Mouse (Mus musculus): ENCODE data around the gene Rcl1.

DNA sequence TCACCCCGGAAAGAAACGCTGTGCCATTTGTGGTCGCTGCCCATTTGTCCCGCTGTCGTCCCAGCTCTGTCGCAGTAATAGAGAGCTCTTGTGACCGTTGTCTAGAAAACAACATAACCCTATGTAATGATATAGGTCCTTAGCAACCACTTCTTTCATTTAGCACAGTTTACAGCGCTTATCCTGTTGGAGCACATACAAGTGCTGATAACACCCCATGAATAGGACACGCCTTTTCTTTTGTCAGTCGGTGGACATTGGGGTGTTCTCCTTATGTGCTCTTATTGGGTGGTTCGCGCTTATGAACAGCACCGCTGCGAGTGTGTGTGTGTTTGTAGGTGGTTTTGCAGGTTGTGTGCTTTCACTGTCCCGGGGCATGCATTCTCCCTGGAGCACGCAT, 39.8 kb downstream of the Rcl1 start:
- TF ChIP-seq EP300 (IDR thresholded peaks at IDR 0.05), result no peak
- TF ChIP-seq CTCF (IDR thresholded peaks at IDR 0.05), result no peak
